ENCODE assay signal across 21 mouse cellular contexts in the genomic region with DNA sequence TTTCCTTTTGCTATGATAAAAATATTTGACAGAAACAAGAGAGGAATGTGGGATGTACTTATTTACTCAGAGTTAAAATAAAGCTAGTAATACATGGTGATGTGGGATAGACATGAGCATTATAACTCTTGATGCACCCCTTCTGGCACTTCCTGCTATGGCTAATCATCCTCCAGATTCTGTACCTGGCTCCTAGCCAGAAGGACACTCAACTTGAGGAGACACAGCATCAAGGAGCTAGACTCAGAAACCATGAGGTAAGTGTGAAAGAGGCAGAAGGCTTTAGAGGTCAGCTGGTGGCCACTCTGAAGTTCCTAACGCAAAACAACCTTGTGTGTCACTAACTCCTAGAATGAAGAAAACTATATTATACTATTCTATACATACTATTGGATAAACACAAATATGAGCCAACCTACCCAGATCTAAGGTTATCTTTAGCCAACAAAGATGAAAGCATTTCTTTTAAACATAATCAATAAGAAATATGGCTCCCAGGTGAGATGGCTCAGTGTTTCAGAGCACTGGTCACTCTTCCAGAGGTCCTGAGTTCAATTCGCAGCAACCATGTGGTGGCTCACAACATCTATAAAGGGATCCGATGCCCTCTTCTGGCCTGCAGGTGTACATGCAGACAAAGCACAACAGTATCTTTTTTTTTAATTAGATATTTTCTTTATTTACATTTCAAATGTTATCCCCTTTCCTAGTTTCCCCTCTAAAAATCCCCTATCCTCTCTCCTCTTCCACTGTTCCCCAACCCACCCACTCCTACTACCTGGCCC. TPM values are rescaled to one million over a fixed set of nuclear protein-coding genes. Genes with fewer than 3 reads are reported as not detected.
DNase-seq lines count a peak whose midpoint lies in the region; ATAC-seq and TF ChIP-seq lines count a peak whose summit lies in the region.
"Had no signal": no experiment of that assay in that cellular context is flagged by ENCODE, and none has a peak within 500 bp of the region (broad histone marks: within the 10 kb centered on the region; RNA-seq: fewer than 3 reads in every experiment).

No protein-coding gene starts in this region.

- no peak overlapping the region for H3K27ac ChIP-seq in layer of hippocampus, adult 2 months
- no peak overlapping the region for H3K27ac ChIP-seq in CH12.LX (ENCODE audit: insufficient read depth, low read depth)
- no peak overlapping the region for H3K27ac ChIP-seq in bone marrow macrophage, adult 2 months (ENCODE audit: insufficient read depth, low read depth, low read length)
- H3K27ac ChIP-seq in heart, embryonic 10.5 days: no peak overlapping the region
- H3K27ac ChIP-seq in kidney, embryonic 14.5 days (ENCODE audit: low read depth, low read length): no peak overlapping the region
- H3K27ac ChIP-seq: embryonic facial prominence, embryonic 12.5 days; forebrain, embryonic 13.5 days had no signal

- no peak overlapping the region for H3K9ac ChIP-seq in CH12.LX (ENCODE audit: insufficient read depth, low read depth)
- H3K9ac ChIP-seq in kidney, embryonic 14.5 days (ENCODE audit: low read depth, low read length): no peak overlapping the region
- H3K9ac ChIP-seq: embryonic facial prominence, embryonic 12.5 days; forebrain, embryonic 13.5 days; lung, embryonic 14.5 days had no signal

- no peak overlapping the region for H3K4me3 ChIP-seq in layer of hippocampus, adult 2 months
- H3K4me3 ChIP-seq in CH12.LX (replicated peaks in 1 of 3; ENCODE audit: low read depth in 2 of 3, low read length in 2 of 3, poor library complexity in 1 of 3): no peak overlapping the region
- no peak overlapping the region for H3K4me3 ChIP-seq in bone marrow macrophage, adult 2 months (ENCODE audit: insufficient read depth, low read length)
- no peak overlapping the region for H3K4me3 ChIP-seq in heart, embryonic 10.5 days
- H3K4me3 ChIP-seq in kidney, embryonic 14.5 days (ENCODE audit: low read length): no peak overlapping the region
- H3K4me3 ChIP-seq: embryonic facial prominence, embryonic 12.5 days; forebrain, embryonic 13.5 days had no signal

- peak; percentile 35 for TF ChIP-seq RAD21 in CH12.LX (IDR thresholded peaks at IDR 0.05; ENCODE audit: low read depth, low read length)

- TF ChIP-seq CTCF in layer of hippocampus, adult 2 months (conservative IDR thresholded peaks at IDR 0.05): peak; percentile 58
- peak in 1 of 2 experiments; percentile 48; a peak in 2 of 4 replicates for TF ChIP-seq CTCF in CH12.LX (conservative IDR thresholded peaks at IDR 0.05 in 1 of 2, IDR thresholded peaks at IDR 0.05 in 1 of 2; ENCODE audit: low read depth in 2 of 2, low read length in 2 of 2)
- peak; percentile 18; the same call in 1 of the 2 replicates for TF ChIP-seq CTCF in bone marrow macrophage, adult 2 months (IDR thresholded peaks at IDR 0.05; ENCODE audit: low read depth, low read length)

- peak; percentile 62 for ATAC-seq in megakaryocyte progenitor cell, adult 5-6 weeks (replicated peaks; ENCODE audit: poor library complexity)
- ATAC-seq in kidney, embryonic 14.5 days (ENCODE audit: low FRiP score, low TSS enrichment): no peak
- ATAC-seq: forebrain, embryonic 13.5 days had no signal

- H3K36me3 ChIP-seq in CH12.LX (replicated peaks in 1 of 2; ENCODE audit: control insufficient read depth in 1 of 2, insufficient read depth in 1 of 2, low read length in 1 of 2): no peaks in the 10 kb centered on the region
- no peaks in the 10 kb centered on the region for H3K36me3 ChIP-seq in heart, embryonic 10.5 days
- H3K36me3 ChIP-seq in kidney, embryonic 14.5 days (ENCODE audit: control insufficient read depth, insufficient read depth, low read length): no peaks in the 10 kb centered on the region
- H3K36me3 ChIP-seq: embryonic facial prominence, embryonic 12.5 days had no signal

- in situ Hi-C loops in CH12.LX (cut with MboI; ENCODE audit: low pct_ligation_motif_present, low pct_unique_long_range_greater_than_20kb, low sequenced_read_pairs): loop anchor here (5.0 kb wide), 1 partner anchor 90 kb away; no protein-coding TSS in a partner anchor

- WGBS in heart, embryonic 10.5 days: 49% methylated on average over 3 of the region's 3 CpGs
- WGBS in kidney, embryonic 14.5 days: 68% methylated on average over 3 of the region's 3 CpGs

- no peak for TF ChIP-seq POLR2A in CH12.LX (IDR thresholded peaks at IDR 0.05; ENCODE audit: low read depth, low read length)
- no peak for TF ChIP-seq POLR2A in bone marrow macrophage, adult 2 months (IDR thresholded peaks at IDR 0.05; ENCODE audit: borderline replicate concordance, low read depth, low read length)

- no peaks in the 10 kb centered on the region for H3K79me2 ChIP-seq in CH12.LX (replicated peaks; ENCODE audit: control insufficient read depth, extremely low read depth, insufficient read depth, poor library complexity, severe bottlenecking)

- TF ChIP-seq EP300 in CH12.LX (IDR thresholded peaks at IDR 0.05; ENCODE audit: low read length): no peak

- no peaks in the 10 kb centered on the region for H3K9me3 ChIP-seq in CH12.LX (replicated peaks; ENCODE audit: low read length)
- H3K9me3 ChIP-seq in heart, embryonic 10.5 days: no peaks in the 10 kb centered on the region
- peaks cover 3% of the 10 kb centered on the region; the same call in 1 of the 2 replicates for H3K9me3 ChIP-seq in kidney, embryonic 14.5 days (ENCODE audit: control insufficient read depth, low read length)
- H3K9me3 ChIP-seq: embryonic facial prominence, embryonic 12.5 days had no signal

- no peaks in the 10 kb centered on the region for H3K4me1 ChIP-seq in CH12.LX (ENCODE audit: control insufficient read depth in 1 of 2, insufficient read depth in 2 of 2)
- no peaks in the 10 kb centered on the region for H3K4me1 ChIP-seq in bone marrow macrophage, adult 2 months (ENCODE audit: control insufficient read depth, insufficient read depth, low read length)
- no peaks in the 10 kb centered on the region for H3K4me1 ChIP-seq in heart, embryonic 10.5 days
- no peaks in the 10 kb centered on the region for H3K4me1 ChIP-seq in kidney, embryonic 14.5 days (ENCODE audit: control insufficient read depth, insufficient read depth, low read length)
- H3K4me1 ChIP-seq: embryonic facial prominence, embryonic 12.5 days; forebrain, embryonic 13.5 days had no signal

- DNase-seq in layer of hippocampus, adult 2 months (ENCODE audit: low spot score in 2 of 2): no peak
- DNase-seq in layer of hippocampus, adult 8-10 months (ENCODE audit: low spot score in 2 of 2): no peak
- peak; percentile 24 for DNase-seq in CH12.LX (ENCODE audit: extremely low read depth)
- DNase-seq in heart, embryonic 10.5 days (ENCODE audit: low spot score): no peak
- no peak for DNase-seq in ovary, adult 18-20 months (ENCODE audit: low spot score)
- DNase-seq: cerebellum, adult 8-10 months; heart, adult 11 months; heart, postnatal 36 days; lung, embryonic 14.5 days; midbrain, embryonic 14.5 days; right cerebral cortex, postnatal 4 days had no signal

- no peak overlapping the region for H3K4me2 ChIP-seq in CH12.LX (ENCODE audit: insufficient read depth, low read depth, poor library complexity, severe bottlenecking)
- no peak overlapping the region for H3K4me2 ChIP-seq in kidney, embryonic 14.5 days (replicated peaks; ENCODE audit: low read depth, low read length)
- H3K4me2 ChIP-seq: embryonic facial prominence, embryonic 12.5 days; forebrain, embryonic 13.5 days; lung, embryonic 14.5 days had no signal

- H3K27me3 ChIP-seq in CH12.LX (replicated peaks): no peaks in the 10 kb centered on the region
- H3K27me3 ChIP-seq in heart, embryonic 10.5 days (ENCODE audit: insufficient read depth, poor library complexity, severe bottlenecking): no peaks in the 10 kb centered on the region
- H3K27me3 ChIP-seq in kidney, embryonic 14.5 days (ENCODE audit: control insufficient read depth, insufficient read depth, low read length): no peaks in the 10 kb centered on the region
- H3K27me3 ChIP-seq: embryonic facial prominence, embryonic 12.5 days; forebrain, embryonic 13.5 days had no signal

- dilution Hi-C loops in CH12.LX (cut with MboI; ENCODE audit: extremely low pct_ligation_motif_present, extremely low pct_unique_long_range_greater_than_20kb, low sequenced_read_pairs): no loop called here

RNA-seq across cellular contexts. Expression of gene Olfr465-ps1, which starts 10.6 kb away (rescaled TPM):
- not detected for total RNA-seq in layer of hippocampus, adult 2 months (2021)
- total RNA-seq in layer of hippocampus, adult 8-10 months (2022): not detected
- total RNA-seq in CH12.LX (2012; rRNA removed): not detected in 2 replicates
- not detected in 2 replicates for total RNA-seq in CH12.LX (2014; rRNA removed)
- polyA plus RNA-seq in CH12.LX (2012; ENCODE audit: insufficient read length, low read depth): not detected in 2 replicates
- polyA plus RNA-seq in bone marrow macrophage, adult 2 months (2012; ENCODE audit: insufficient read depth, insufficient read length, missing spikeins): not detected in 2 replicates
- not detected in 2 replicates for total RNA-seq in megakaryocyte progenitor cell, adult 5-6 weeks (2015)
- not detected in 2 replicates for total RNA-seq in megakaryocyte progenitor cell, adult 5-6 weeks (2017)
- not detected in 2 replicates for polyA plus RNA-seq in heart, embryonic 10.5 days (2016; fragmentation: Nextera tagmentation; extraction: Ambion mirVana)
- polyA plus RNA-seq in kidney, embryonic 14.5 days (2014; fragmentation: Nextera tagmentation; extraction: Ambion mirVana): not detected in 2 replicates
- total RNA-seq: adrenal gland, postnatal 36 days; heart, postnatal 36 days; left cerebral cortex, adult 18-20 months had no signal
- polyA plus RNA-seq: embryonic facial prominence, embryonic 12.5 days; forebrain, embryonic 13.5 days; kidney, embryonic 16.5 days; lung, embryonic 14.5 days; midbrain, embryonic 14.5 days; neural tube, embryonic 14.5 days; testis, adult 2 months had no signal

RNA-seq across cellular contexts. Expression of gene Mfsd14b, which starts 14.5 kb away (rescaled TPM):
- total RNA-seq in layer of hippocampus, adult 2 months (2021): 10 to 100 TPM; 39.8 to 41.4 TPM
- 10 to 100 TPM; 37.1 to 48.9 (median 43.6) TPM for total RNA-seq in layer of hippocampus, adult 8-10 months (2022)
- 26.1 and 28.0 TPM in 2 replicates for total RNA-seq in CH12.LX (2012; rRNA removed)
- 51.5 and 54.3 TPM in 2 replicates for total RNA-seq in CH12.LX (2014; rRNA removed)
- 20.1 and 25.5 TPM in 2 replicates for polyA plus RNA-seq in CH12.LX (2012; ENCODE audit: insufficient read length, low read depth)
- 47.8 and 59.2 TPM in 2 replicates for polyA plus RNA-seq in bone marrow macrophage, adult 2 months (2012; ENCODE audit: insufficient read depth, insufficient read length, missing spikeins)
- 81.1 and 87.8 TPM in 2 replicates for total RNA-seq in megakaryocyte progenitor cell, adult 5-6 weeks (2015)
- total RNA-seq in megakaryocyte progenitor cell, adult 5-6 weeks (2017): 81.4 and 85.8 TPM in 2 replicates
- 42.4 and 43.7 TPM in 2 replicates for polyA plus RNA-seq in heart, embryonic 10.5 days (2016; fragmentation: Nextera tagmentation; extraction: Ambion mirVana)
- polyA plus RNA-seq in kidney, embryonic 14.5 days (2014; fragmentation: Nextera tagmentation; extraction: Ambion mirVana): 37.9 and 50.3 TPM in 2 replicates

RNA-seq across cellular contexts. Expression of gene Olfr466, which starts 22.8 kb away (rescaled TPM):
- total RNA-seq in layer of hippocampus, adult 2 months (2021): not detected
- total RNA-seq in layer of hippocampus, adult 8-10 months (2022): not detected
- total RNA-seq in CH12.LX (2012; rRNA removed) (not detected in 2 replicates), CH12.LX (2014; rRNA removed) (not detected in 2 replicates)
- not detected in 2 replicates for polyA plus RNA-seq in CH12.LX (2012; ENCODE audit: insufficient read length, low read depth)
- not detected in 2 replicates for polyA plus RNA-seq in bone marrow macrophage, adult 2 months (2012; ENCODE audit: insufficient read depth, insufficient read length, missing spikeins)
- total RNA-seq in megakaryocyte progenitor cell, adult 5-6 weeks (2015): not detected in 2 replicates
- not detected in 2 replicates for total RNA-seq in megakaryocyte progenitor cell, adult 5-6 weeks (2017)
- polyA plus RNA-seq in heart, embryonic 10.5 days (2016; fragmentation: Nextera tagmentation; extraction: Ambion mirVana): not detected in 2 replicates
- polyA plus RNA-seq in kidney, embryonic 14.5 days (2014; fragmentation: Nextera tagmentation; extraction: Ambion mirVana): not detected in 2 replicates
- total RNA-seq: adrenal gland, postnatal 36 days; heart, postnatal 36 days; left cerebral cortex, adult 18-20 months had no signal
- polyA plus RNA-seq: embryonic facial prominence, embryonic 12.5 days; forebrain, embryonic 13.5 days; kidney, embryonic 16.5 days; lung, embryonic 14.5 days; midbrain, embryonic 14.5 days; neural tube, embryonic 14.5 days; testis, adult 2 months had no signal
